Mouse (Mus musculus) urinary bladder, adult 18-20 months (tissue): Measurements from ENCODE around the gene Pex11b.
A peak's percentile ranks its signal among the peaks of the same experiment; 100 is the strongest.
"Not testable (repeated sequence)": the region's sequence is repeated elsewhere in the genome, so short reads cannot be mapped to it uniquely, and the experiment has no call there.

ENCODE experiments used
- DNase-seq, 2 experiments: peaks; one replicate each; pipeline ENCODE4 v3.0.0; 2022; ENCODE audit warnings: low spot score in 2 of 2, mixed read lengths in 2 of 2

The Pex11b gene

DNA sequence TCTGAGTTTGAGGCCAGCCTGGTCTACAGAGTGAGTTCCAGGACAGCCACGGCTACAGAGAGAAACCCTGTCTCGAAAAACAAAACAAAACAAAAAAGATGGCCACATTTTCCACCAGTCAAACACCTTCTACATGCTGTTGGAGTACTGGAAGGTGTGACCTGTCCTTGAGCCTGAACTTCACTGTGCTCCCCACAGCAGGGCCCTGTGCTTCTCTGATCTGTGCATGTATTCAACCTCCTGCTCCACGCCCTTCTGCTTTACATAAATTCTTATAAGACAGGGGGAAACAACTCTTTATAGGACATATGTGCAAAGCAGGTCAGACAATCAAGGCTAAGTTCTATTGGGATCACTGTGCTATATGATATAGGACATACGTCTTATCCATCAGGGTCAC is 12.0 kb upstream of the Pex11b start:
- no peak for DNase-seq

- peak; percentile 94 to 95 for DNase-seq
Measured at GRCm38 (mm10) chr3:96629729-96630600, 5.2 kb upstream of the Pex11b start, which contains the start of gene Rbm8a. Gene Rbm8a, plus strand, starts transcription at chr3:96629933.

GRCm38 (mm10) chr3:96632058-96632457 is 3.1 kb upstream of the Pex11b start:
- no peak for DNase-seq

GRCm38 (mm10) chr3:96634015-96634414 is 1.2 kb upstream of the Pex11b start:
- DNase-seq, result no peak

DNA sequence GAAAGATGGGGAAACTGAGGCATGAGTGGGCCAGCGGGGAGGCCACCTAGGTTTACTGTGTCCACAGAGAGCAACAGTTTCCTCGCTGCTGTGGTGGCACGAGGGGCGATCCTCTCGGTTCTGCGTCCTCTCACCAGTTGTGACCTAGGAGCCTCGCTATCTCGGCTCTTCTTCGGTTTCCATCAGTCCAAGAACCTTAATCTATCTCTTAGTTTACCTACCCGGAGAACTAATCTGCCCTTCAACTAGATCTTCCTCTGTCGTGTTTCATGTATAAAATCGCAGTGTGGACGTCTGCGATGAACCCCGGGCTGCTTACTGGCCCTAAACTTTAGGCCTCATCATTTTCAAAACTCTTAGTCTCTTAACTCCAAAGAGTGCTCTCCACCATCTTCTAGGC is 730 bp downstream of the Pex11b start:
- DNase-seq, result no peak

DNA sequence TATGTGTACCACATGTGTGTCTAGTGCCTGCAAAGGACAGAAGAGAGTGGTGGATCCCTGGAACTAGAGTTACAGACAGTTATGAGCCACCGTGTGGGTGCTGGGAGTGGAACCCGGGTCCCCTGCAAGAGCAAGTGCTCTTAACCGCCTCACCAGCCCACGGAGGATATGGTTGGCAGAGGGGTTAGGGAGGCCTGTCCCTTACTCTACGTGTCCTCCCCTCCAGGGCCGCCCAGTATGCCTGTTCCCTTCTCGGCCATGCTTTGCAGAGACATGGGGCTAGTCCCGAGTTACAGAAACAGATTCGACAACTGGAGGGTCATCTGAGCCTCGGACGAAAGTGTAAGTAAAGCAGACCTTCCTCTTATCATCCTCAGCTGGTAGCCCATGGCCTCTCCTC is 1.3 kb downstream of the Pex11b start:
- no peak for DNase-seq

DNA sequence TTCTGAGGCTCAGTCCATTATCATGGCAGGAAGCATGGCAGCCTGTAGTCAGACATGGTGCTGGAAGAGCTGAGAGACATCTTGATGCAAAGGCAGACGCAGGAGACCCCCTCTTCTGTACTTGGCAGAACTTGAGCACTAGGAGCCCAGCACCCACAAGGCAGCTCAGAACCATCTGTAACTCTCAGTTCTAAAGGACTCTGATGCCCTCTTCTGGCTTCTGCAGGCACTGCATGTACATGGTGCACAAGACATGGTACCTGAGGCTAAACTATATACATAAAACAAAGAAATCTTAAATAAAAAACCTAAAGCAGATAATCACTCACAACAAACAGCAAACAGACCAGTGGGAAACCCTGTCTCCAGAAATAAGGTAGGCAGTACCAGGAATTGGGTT is 4.0 kb downstream of the Pex11b start:
- peak; percentile 37 to 42 for DNase-seq

- no peak for DNase-seq
Measured at GRCm38 (mm10) chr3:96645018-96645649, 10.0 kb downstream of the Pex11b start, which contains the start of gene Itga10. Gene Itga10, plus strand, starts transcription at chr3:96645584.

- no peak for DNase-seq
Measured at GRCm38 (mm10) chr3:96647365-96647764, 12.2 kb downstream of the Pex11b start.

GRCm38 (mm10) chr3:96660901-96661300 is 25.7 kb downstream of the Pex11b start:
- no peak for DNase-seq

- no peak for DNase-seq
Measured at GRCm38 (mm10) chr3:96662731-96663316, 27.6 kb downstream of the Pex11b start.

- DNase-seq, result peak; percentile 71 to 75
Measured at GRCm38 (mm10) chr3:96663432-96664239, 28.5 kb downstream of the Pex11b start.

GRCm38 (mm10) chr3:96665732-96666363 is 30.7 kb downstream of the Pex11b start:
- not testable (repeated sequence) for DNase-seq

DNA sequence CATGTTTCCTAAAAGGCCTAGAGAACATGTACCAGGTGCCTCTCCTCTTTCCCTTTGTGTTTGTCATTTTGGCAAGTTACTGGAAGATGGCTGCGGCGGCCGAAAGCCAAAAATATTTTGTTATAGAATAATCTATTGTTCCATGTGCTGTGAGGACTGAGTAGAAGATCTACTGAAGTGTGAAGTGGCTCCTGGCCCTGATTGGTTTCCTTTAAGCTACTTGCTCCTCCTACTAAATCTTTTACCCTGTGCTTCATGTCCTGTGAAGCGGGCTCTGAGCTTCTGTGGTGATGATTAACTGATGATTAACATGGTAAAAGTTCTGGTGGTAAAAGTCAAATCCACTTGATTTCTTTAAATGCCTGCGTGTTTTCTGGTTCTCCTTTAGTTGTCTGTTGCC is 31.7 kb downstream of the Pex11b start:
- DNase-seq, result no peak

DNA sequence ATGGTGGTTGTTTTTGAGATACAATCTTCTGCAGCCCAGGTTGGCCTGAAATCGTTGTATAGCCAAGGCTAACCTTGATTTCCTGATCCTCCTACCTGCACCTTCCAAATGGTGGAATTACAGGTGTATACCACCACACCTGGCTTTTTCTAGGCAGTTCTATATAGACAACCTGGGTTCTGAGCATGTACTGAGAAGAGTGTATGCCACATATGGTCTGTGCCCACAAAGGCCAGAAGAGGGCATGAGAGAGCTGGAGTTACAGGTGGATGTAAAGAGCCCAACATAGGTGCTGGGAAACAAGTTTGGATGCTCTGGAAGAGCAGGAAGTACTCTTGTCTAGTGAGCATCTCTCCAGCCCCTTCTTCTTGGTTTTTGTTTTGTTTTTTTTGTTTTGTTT is 32.1 kb downstream of the Pex11b start:
- no peak for DNase-seq

DNA sequence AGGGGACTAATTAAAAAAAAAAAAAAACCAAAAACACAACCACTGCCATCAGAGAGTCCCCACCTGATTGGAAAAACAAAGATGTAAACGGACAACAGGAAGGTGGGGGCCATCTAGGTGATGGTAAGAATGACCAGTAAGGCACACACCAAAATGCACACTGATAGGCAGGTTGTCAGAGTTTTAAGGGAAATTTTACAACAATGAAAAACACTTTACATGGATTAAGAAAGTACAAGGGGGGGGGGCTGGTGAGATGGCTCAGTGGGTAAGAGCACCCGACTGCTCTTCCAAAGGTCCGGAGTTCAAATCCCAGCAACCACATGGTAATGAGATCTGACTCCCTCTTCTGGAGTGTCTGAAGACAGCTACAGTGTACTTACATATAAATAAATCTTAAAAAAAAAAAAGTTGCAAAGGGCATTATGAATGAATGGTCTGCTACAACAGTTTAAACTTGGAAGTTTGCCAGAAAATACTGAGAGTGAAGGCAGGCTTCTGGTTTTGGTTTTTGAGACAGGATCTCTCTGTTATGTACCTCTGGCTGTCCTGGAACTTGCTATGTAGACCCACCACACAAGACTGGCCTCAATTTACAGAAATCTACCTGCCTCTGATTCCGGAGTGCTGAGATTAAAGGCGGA is 33.4 kb downstream of the Pex11b start:
- DNase-seq, result no peak

DNA sequence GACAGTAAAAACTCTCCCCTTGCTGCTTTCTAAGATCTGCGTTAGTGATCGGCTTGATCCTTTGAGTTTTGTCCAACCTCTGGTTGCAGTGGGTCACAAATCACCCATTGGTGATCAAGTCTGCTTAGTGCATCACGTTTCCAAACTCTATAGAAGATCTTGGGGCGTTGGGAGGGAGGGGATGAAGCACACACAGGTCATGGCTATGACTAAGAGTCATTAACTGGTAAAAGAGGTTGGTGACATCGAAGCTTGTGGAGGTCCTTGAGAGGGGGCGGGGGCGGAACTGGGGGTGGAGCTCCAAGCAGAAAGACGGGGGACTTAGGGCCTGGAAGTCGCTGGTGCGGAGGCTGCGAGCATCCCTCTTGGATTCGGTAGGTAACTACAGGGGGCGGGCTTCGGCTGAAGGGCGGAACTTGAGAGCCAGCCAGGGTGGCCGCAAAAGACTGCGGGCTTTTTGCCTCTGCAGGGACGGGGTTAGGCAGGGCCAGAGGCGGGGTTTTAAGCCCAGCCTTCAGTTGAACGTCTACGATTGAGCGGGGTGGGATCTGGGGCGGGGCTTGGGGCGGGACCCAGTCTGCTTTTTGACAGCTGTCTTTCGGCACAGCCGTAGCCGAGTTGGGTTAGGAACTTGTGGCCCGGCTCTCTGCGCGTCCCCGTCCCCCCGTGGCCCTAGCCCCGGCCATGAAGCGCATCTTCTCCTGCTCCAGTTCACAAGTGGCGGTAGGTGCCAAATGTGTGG is 34.7 kb downstream of the Pex11b start, which contains the start of gene Ankrd35:
Gene Ankrd35, plus strand, starts transcription at position 405 of the 742 bp plus-strand sequence.
- DNase-seq, result peak; percentile 62 to 80

- no peak for DNase-seq
Measured at GRCm38 (mm10) chr3:96671519-96671918, 36.3 kb downstream of the Pex11b start.

DNA sequence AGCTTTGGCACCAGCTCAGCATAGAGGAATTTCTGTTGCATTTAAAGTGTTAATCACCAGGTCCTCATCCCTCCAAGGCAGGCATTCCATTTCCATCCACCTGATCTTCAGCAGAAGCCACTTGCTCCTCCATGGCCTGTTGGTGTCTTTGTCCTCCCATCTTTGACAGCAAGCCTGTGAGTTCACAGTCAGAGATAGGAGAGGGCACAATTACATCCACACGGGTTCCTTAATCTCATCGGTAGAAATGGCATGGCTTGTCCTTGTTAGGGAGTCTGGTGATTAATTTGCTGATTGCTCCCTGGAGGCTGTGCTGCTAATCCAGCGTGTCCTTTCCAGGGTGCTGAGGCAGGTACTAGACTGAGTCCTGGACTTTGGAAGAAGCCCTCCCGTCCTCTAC is 38.3 kb downstream of the Pex11b start:
- DNase-seq, result no peak

GRCm38 (mm10) chr3:96674442-96674841 is 39.3 kb downstream of the Pex11b start:
- peak in 1 of 2 experiments; percentile 59 for DNase-seq
